Mouse (Mus musculus): ENCODE measurements at regions not wholly inside any gene's neighbourhood (a gene's known extent, or its start where the extent isn't known, plus 50 kb on each side); places are given as distances from the start of the nearest gene placed in this dataset.

DNA sequence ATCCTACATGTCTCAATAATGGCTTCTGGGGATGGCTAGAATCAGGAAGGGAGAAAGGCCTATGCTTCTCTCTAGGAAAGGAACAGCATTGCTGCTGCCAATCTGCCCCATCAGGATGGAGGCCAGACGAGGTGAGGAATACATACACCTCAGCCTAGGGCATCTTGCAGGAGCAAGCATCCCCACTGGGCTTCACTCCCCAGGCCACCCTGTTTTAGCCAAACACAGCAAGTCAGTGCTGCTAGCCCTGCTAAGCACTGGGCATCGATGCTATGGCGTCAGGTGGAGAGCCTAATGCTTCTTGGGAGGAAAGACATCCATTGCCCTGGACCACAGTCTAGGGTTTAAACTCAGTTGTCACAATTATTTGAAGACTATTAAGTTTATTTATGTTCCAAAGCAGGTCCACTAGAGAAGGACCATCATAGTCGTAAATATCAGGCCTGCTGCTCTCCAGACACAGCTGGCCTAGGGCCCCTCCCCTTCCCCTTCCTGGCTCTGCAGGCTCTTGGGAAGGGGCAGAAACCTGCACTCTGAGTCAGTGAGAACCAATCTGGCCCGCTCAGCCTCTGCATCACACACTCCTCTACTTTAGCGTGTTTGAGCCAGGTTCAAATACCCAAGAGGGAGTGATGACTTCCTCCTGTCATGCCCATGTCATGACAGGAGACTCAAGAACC, 79.5 kb upstream of the Pkdcc start:
- DNase-seq (ENCODE audit: low read depth, low spot score): no peak

DNA sequence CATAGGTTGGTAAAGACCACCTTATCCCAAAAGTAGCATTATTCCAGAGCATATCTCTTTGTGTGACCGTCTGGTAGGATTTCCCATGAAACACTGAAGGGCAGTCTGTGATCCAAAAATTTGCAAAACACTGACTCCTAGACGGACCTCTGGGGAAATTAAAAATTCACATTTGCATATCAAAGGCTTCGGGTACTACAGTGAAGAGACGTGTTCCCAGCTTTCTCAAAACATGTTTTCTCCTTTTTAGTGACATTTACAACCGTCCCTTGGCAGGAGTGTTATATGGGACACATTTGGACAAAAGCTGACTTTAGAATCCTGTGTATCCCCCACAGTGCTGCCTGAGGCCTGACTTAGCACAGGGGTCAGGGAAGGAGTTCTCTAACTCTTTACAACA, 78.8 kb upstream of the Pkdcc start:
- no peak for DNase-seq (ENCODE audit: low read depth, low spot score)

DNA sequence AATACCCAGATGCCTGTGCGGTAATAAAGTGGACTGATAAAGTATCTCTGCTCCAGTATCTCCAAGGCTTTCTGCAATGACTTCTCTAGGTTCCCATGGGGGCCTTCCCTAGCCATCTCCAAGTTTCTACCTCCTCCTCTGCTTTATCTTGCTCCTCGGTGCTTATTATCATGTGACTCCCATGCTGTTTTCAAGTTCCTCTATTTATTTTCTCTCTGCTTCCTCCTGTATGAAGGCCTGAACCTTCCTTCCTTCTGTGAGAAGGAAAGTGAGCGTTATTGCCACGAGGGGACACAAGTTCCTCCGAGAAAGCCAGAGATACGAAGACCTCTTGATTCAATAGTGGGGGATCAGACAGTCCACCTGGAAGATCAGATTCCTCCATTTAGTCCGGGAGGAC, 77.4 kb upstream of the Pkdcc start:
- DNase-seq (ENCODE audit: low read depth, low spot score): no peak

DNA sequence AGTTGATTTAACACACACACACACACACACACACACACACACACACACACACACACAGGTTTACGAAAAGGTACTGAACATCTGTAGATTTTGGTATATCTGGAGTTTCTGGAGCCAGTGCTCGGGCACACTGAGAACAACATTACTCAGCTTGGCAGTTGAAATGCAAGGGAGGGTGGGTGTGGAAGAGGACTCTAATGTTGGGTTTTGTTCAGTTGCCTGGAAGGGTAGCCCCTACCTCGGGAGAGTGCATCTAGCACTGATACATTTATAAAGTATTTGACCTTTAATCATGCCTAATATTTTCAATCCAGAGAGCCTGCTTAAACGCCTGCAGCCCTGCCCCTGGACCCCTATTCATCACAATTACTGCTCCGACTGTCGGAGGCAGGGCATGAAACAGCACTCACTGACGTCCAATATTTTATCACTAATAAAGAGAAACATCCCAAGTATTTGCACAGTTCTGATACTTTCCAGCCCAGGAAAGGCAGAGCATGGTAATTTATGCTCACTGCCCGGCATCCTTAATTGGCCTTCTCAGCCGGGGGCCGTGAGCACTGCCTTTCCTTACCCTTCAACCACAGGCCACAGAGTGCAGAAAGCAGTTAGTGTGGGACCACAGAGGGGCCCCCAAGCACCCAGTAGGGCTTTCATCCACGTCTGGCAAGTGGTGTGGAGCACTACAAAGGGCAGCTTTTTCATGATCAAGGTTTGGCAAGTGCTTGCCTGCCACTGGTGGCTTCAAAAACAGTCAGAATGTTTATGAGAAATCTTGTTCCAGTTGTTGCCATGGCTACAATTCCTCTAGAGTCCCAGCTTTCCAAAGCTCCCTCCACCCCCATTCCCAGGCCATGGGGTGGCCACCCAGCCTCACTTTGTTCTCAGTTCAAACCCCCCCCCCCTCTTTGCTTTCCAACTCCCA, 76.3 kb upstream of the Pkdcc start:
- no peak for DNase-seq (ENCODE audit: low read depth, low spot score)

DNA sequence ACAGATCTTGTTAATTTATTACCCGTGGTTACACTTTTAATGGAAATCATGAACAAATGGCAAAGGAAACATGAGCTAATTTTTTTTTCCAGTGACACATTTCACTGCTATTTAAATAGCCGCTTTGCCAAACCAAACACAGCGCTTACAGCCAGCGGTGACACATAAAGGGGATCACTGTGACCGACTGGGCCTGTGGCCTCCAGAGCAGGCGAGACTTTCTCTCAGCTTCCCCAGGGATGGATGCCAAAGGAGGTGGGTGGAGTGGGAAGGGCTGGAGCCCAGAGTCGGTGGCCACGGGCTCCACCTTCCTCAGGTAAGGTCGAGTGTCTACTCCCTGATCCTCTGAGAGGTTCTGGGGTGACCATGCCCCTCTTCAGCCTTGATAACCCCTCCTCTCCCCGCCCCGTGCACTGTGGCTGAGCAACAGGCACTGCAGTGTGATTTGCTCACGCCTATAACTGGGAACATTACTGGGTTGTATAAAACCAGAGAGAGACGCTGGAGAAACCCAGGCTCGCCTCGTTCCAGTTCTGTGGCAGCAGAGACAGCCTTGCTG, 66.6 kb upstream of the Pkdcc start:
- no peak for DNase-seq (ENCODE audit: low read depth, low spot score)

DNA sequence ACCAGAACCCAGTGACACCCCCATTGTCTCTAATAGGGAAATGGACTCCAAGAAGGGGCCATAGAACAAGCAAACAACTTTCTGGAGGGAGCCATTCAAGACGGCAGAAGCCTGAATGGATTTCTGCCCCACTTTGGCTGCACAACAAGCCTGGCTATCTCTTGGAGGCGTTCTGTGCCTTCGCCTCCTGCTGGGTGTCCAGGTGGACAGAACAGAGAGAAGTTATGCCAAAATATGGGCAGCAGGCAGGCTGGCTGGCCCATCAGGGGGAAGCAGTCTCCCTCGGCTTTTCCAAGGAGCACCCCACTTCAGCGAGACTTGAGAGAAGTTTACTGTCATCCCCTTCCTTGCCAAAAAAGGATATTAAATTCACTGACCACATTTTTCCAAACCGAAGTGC, 65.8 kb upstream of the Pkdcc start:
- DNase-seq (ENCODE audit: low read depth, low spot score): no peak

DNA sequence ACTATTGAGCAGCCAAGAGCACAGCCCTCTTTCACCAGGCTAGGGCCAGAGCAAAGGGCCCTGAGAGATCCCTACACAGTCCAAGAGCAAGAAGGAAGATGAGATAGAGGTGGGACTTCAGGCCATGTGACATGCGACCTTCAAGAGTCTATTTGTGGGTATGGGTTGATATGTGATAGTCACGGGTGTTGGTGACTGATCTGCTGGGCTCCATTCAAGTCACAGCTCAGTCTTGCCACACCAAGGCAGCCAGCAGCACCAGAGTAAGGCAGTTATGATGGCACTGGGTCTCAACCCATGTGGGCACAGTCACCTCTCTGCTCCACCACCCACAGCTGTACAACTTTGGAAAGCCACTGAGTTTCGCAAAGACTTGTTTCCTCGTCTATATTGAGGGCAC, 60.0 kb upstream of the Pkdcc start:
- no peak for DNase-seq (ENCODE audit: low read depth, low spot score)

DNA sequence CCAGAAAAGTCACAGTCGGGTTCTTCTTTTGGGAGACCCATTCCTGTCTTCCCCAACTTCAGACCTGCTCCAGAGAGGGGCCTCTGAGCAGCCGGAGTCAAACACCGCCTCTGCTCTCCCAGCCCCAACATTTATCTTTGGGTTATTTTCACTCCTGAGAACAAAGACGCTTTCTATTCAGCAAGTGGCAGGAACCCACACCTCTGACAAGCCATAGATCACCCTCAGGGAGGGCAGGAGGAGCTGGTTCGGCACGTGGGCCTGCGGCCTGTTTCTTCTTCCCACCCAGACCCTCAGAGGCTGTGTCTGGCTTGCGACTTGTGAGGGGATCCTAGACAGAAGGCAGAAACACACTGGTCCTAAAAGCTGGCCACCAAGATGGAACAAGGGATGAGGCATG, 58.4 kb upstream of the Pkdcc start:
- DNase-seq (ENCODE audit: low read depth, low spot score): no peak

DNA sequence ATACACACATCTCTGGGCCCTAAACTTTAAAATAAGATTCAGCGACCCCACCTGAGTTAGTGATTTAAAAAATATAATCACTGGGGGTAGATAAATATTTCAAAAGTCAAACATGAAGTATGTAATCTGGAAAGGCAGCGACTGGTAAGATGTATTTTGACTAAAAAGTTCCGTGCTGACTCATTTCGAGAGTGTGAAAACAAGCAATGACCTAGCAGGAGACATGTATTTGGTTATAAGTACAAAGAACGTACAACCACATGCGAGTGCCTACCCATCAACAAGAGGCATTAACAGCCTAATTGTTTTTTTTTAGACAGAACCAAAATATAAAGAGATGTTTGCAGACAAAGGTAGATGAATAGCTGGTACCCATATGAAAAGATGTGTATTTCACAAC, 57.0 kb upstream of the Pkdcc start:
- no peak for DNase-seq (ENCODE audit: low read depth, low spot score)

DNA sequence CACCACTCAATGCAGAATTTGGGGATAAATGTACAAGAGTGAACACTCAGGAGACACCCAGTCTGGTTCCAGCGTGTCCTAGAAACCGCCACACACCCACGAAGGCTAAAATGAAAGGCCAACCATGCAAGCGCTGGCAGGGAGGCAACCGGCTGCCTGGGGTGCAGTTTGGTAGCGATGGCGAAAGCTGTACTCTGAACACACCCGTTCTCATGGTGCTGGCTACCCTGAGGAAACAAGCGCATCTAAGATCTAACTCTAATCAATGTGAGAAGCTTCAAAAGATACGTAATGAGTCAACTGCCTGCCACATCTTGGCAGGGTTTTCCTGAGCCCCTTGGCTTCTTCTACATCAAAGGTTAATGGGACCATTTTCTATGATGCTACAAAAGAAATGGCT, 56.4 kb upstream of the Pkdcc start:
- DNase-seq (ENCODE audit: low read depth, low spot score): no peak

DNA sequence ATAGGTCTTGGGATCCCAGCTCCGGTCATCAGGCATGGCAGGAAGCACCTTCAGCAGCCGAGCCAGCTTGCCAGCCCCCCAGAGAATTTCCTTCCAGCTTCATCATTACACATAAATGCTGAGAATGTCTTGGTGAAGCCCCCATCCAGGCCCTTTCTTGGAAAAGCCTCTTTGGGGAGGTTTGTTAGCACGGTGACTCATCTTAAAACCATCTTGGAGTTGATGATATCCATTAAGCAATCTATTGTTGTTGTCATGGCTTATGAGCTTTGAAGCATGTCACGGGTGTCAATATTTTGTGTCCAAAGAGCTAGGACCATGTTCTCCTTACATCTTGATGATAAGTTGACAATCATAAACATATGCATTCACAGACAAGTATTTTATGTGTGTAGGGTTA, 55.5 kb upstream of the Pkdcc start:
- DNase-seq (ENCODE audit: low read depth, low spot score): no peak

DNA sequence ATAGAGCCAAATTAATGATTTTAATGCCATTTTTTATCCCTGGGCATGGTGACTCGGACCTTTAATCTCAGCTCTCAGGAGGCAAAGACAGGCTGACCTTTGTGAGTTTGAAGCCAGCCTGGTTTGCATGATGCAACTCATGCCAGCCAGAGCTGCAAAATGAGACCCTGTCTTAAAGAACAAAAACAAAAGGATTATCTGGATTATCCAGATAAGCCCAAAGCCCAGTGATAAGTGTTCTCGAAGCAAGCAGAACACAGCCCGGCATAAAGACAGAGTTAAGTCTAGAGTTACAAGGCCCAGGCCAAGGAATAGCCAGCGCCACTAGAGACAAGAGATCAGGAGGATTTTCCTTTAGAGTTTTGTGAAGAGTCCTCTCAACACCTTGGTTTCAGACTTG, 54.8 kb upstream of the Pkdcc start:
- DNase-seq (ENCODE audit: low read depth, low spot score): no peak

DNA sequence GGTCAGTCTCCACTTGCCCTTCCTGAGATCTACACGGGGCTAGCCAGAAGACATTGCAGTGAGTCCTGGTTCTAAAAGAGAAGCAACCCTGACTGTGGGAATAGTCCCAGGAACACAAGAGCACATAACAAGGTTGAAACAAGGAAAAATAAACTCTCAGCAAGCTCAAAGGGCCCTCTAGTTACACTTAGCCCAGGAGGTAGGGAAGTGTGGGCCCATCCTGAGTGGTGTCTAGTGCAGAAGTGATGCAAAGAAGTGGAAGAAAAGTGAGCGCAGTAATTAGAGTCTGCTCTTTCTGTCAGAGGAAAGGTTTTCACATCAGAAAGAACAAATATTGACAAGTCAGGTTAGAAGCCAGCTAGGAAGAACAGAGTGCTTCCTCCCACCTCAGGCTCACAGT, 53.4 kb upstream of the Pkdcc start:
- no peak for DNase-seq (ENCODE audit: low read depth, low spot score)

DNA sequence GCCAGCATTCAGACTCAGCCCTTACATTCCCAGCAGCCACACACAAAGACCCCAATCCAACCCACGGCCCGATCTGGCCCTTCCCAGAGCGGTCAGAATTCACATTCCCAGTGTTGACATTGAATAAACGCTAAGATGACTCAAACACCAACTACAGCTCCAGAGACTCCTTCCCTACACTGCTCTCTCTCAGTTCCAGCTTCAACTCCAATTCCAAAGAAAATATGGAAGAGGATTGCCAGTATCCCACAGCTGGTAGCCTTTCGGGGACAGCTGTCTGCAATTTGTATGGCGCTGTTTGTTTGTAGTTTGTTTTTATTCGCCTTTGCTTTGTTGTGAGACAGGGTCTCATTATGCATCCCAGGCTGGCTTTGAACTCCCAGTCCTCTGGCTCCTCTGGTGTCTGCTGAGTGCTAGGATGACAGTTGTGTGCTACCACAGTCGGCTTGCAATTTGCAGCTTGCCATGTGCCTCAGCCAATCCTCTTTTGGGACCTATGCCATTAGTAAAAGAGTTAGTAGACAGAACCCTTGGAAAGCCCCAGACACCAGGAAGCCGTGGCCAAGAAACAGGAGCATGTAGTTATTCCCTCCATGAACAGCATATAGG, 51.0 kb upstream of the Pkdcc start:
- no peak for DNase-seq (ENCODE audit: low read depth, low spot score)

DNA sequence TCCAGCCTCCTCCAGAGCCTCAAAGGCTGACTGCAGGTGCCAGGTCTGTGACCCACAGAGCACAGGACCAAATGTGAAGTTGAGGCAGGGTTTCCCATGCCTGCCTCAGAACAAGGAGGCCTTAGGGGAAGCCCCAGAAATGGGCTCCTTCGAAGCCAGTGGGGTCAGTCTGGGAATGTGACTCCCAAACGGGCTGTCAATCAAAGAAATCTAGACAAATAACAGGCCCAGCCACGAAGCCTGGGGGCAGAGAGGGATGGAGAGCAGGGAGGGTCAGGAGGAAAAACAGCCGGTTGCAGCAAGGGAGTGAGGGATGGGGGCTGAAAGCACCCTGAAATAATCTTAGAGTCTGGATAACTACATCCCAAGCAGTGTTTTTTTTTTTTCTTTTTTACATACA, 50.4 kb upstream of the Pkdcc start:
- DNase-seq (ENCODE audit: low read depth, low spot score): no peak

DNA sequence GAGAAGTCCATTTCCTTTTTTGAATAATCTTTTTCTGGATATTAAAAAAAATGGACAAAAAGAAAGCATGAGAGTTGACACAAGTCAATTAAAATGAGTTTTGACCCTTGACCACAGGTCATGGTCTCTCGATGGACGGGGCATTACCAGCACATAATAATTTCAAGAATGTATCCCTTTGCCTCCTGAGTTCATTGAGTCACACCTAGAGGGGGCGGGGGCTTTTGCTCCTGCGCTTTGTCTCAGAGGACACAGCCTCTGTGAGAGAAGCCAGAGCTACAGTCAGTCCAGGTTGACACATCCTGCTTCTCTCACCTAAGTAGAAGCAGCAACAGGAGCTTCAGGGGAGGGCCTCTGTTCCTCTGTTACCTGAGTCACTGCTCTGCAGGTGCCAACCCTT, 50.0 kb upstream of the Pkdcc start:
- no peak for DNase-seq (ENCODE audit: low read depth, low spot score)

Measured in c-Kit-negative CD71-positive TER-119-positive erythroid progenitor cells, embryonic 14.5 days (primary cell).